Mouse (Mus musculus) neural tube, embryonic 10.5 days (tissue): ENCODE measurements around the gene Defb48.

Experiments used
- DNase-seq: peaks from one replicate; pipeline ENCODE4 v3.0.0-alpha.2; 2017; ENCODE audit warnings: low spot score; ENCODE audit errors: extremely low spot score

Defb48 gene

GRCm38 (mm10) chr14:62984410-62984809 lies at the start of gene Defb48:
Defb48 (minus strand) TSS chr14:62984510.
- DNase-seq = no peak

GRCm38 (mm10) chr14:63020524-63021156 lies 36.3 kb upstream of the Defb48 start:
- no peak for DNase-seq

GRCm38 (mm10) chr14:63014667-63015066 lies 30.4 kb upstream of the Defb48 start:
- DNase-seq = no peak

GRCm38 (mm10) chr14:63013082-63013481 lies 28.8 kb upstream of the Defb48 start:
- DNase-seq = no peak

GRCm38 (mm10) chr14:63011471-63011870 lies 27.2 kb upstream of the Defb48 start, which contains the start of gene Defb43:
Defb43 (plus strand) TSS chr14:63011771.
- no peak for DNase-seq

GRCm38 (mm10) chr14:63002588-63002987 lies 18.3 kb upstream of the Defb48 start:
- no peak for DNase-seq

GRCm38 (mm10) chr14:62998977-62999376 lies 14.7 kb upstream of the Defb48 start:
- no peak for DNase-seq

- DNase-seq = no peak
Measured at GRCm38 (mm10) chr14:62997777-62998176, 13.5 kb upstream of the Defb48 start, which contains the start of gene Defb47. Defb47 (plus strand) TSS chr14:62998077.

DNA sequence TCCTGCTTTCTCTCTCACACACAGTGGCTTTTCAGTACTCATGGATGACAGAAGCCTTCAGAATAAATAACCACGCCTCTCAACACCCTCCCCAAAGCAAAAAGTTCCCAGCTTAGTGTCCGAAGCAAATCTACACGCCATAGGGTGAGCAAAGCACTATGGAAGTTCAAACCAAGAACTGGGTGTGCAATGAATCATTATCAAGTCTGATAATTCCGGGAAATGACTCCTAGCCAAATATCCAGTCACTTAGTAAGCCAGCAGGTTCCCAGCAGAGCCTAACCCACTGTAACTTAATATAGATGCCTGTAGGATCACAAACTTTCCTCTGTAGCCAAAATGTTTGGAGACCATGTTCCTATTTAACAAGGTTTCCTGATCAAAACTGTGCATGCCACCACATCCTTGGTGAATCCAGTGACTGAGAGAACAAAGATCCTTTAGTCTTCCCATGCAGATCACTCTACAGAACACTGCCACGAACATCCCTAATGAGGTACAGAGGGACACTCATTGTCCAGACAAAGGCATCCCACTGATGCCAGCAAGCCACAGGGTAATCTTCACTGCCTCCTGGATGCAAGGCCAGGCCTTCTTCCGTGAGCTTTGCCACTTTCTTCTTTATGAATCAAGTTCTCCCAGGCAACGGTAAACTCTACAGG lies 7.7 kb upstream of the Defb48 start:
- DNase-seq = no peak

- DNase-seq = no peak
Measured at GRCm38 (mm10) chr14:62991271-62991670, 7.0 kb upstream of the Defb48 start.

DNA sequence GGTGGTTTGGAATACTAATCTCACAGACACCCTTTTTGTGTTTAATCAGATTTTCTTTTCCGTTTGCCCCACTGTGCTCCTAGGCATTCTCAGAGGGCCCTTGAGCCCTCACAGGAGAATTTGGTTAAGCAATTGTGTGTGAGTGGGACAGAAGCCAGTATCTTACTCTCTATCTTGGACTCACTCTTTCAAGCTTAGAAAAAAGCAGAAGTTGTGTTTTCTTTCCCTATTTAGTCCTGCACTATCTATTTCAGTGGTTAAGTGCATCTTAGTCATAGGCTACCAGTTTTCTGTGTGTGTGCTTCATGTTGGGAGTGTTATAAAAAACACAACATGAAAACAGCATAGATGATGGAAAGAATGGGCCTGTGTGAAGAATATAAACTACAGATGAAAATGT lies 4.5 kb downstream of the Defb48 start:
- no peak for DNase-seq

DNA sequence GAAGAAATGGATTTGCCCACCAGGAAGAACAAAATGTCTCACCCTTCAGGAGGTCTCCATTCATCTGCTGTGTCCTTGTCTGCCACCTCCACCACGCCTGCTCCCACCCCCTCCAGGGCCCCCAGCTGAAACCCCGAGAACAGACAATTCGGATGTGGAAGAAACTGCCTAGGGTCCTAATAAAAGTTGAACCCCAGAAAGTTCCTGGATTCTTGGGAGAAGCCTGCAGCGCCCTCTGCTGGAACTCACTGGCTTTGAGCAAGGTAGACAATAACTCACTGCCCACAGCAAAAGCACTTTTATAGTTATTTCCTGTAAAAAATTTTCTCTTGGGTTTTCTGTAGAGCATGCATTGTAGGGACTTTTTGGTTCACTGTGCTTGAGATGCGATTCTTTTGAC lies 9.3 kb downstream of the Defb48 start:
- peak; percentile 77 for DNase-seq

- DNase-seq = peak; percentile 21
Measured at GRCm38 (mm10) chr14:62965811-62966520, 18.3 kb downstream of the Defb48 start.

GRCm38 (mm10) chr14:62965342-62965741 lies 19.0 kb downstream of the Defb48 start:
- no peak for DNase-seq

DNA sequence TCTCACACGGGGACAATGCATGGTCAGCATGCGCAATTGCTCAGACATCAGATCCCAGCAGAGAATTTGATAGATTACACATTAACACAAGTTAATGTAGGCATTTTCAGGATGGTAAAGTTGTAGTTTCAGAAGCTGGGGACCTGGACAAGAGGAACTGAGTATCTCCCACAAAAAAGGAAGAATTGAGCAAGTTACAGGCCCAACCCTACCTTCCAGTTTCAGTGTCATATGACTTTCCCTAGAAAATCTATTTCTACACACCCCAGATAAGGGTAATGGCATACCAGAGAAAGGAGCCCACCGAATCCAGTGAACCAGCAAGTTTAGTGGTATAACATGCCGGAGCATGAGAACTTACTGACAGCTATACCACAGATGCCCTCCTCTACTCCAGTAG lies 20.7 kb downstream of the Defb48 start:
- no peak for DNase-seq

- DNase-seq = no peak
Measured at GRCm38 (mm10) chr14:62956091-62956490, 28.2 kb downstream of the Defb48 start.

GRCm38 (mm10) chr14:62946794-62947193 lies 37.5 kb downstream of the Defb48 start:
- no peak for DNase-seq

- DNase-seq = no peak
Measured at GRCm38 (mm10) chr14:62940383-62941074, 43.8 kb downstream of the Defb48 start.

DNA sequence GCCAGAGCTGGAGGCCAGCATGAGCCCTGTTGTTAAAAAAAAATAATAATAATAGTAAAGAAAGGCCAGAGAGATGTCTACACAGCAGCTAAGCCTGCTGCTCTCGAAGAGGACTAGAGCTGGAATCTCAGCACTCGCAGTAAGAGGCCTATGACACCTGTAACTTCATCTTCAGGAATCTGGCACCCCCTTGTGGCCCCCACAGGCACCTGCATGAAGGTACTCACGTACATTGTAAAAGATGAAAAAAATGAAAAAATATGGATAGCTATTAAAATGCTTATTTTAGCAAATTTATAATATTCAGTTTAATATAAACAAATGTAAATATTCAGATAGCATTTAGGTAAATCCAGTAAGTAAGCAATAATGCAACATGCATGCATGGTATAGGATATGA lies 44.9 kb downstream of the Defb48 start:
- DNase-seq = no peak

DNA sequence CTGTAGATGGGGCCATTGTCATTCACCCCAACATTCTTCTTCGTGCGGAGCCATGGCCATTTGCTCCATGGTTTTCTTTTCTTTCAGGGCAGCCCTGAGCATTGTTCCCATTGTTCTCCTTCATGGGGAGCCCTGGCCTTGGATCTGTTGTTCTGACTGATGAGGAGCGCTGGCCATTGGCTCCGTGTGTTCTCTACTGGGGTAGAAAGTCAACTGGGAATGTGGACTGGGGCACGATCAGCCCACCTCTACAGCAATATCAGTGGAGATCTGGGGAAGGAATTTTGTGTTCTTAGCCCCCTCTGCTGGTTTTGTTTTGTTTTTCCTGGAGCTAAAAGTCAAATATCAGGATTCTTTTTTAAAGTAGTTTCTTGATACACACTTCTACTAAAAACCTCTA lies 46.6 kb downstream of the Defb48 start:
- no peak for DNase-seq

DNA sequence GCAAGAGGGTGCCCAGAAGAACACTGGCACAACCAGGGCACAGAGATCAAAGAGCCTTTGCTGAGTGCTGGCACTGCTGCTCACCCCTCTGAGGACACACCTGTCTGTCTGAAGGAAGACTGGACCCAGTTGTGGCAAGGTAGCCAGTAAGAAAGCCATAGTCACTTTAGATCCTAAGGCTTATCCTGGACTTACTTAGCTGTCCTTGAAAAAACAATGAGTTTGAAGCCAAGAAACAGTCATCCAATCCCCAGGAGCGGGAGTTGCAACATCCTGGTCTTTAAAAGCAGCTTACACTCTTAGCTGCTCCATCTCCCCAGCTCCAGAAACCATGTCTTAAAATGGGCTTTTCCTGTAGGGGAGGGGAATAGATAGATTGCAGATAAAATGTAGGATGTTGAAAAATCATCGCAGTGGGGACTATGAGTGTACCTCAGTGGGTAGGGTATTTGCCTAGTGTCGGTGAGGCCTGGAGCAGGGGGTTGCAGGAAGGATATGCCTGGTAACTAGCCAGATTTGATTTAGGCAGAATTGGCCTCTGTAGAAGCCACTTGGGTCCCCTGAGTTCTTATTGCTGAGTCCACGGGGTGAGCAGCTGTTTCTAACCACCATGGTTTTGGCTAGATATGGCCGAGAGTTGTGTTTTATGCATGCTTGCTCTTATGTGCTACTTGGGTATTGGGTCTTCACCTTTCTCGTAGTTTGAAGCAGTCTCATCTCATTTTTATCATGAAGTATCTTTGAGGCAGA lies 47.5 kb downstream of the Defb48 start:
- DNase-seq = no peak
